Mouse (Mus musculus): ENCODE measurements at regions not wholly inside any gene's neighbourhood (a gene's known extent, or its start where the extent isn't known, plus 50 kb on each side); places are given as distances from the start of the nearest gene placed in this dataset.

GRCm38 (mm10) chr15:63592758-63593463, 252.1 kb downstream of the Gsdmc2 start:
- TF ChIP-seq POLR2A (IDR thresholded peaks at IDR 0.05; ENCODE audit: borderline replicate concordance, insufficient read depth, low read length) (no peak), CTCF (IDR thresholded peaks at IDR 0.05; ENCODE audit: borderline replicate concordance, insufficient read depth, low read depth, low read length) (no peak)

Measured in cerebellum, adult 2 months (tissue).